Mouse (Mus musculus) urinary bladder, adult 18-20 months (tissue): Measurements from ENCODE around the gene Rack1.
A peak's percentile ranks its signal among the peaks of the same experiment; 100 is the strongest.

Experiments used
- DNase-seq, 2 experiments: peaks; one replicate each; pipeline ENCODE4 v3.0.0; 2022; ENCODE audit warnings: low spot score in 2 of 2, mixed read lengths in 2 of 2

The Rack1 gene

DNA sequence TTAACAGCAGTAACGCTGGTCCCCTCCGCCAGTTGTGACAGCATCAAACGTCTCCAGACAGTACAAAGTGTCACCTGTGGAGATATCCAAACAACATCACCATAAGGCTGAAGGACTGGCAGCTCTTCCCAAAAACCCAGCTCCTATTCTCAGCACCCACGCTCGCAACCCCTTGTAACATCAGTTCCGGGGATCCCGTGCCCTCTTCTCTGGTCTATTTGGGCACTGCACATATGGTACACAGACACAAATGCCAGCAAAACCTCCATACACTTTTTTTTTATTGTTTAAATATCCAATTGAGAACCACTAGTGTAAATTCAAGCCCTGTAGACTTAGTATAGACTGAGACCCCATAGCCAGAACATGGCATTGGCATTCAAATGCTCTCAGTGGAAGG lies 4.9 kb upstream of the Rack1 start:
- no peak for DNase-seq

DNA sequence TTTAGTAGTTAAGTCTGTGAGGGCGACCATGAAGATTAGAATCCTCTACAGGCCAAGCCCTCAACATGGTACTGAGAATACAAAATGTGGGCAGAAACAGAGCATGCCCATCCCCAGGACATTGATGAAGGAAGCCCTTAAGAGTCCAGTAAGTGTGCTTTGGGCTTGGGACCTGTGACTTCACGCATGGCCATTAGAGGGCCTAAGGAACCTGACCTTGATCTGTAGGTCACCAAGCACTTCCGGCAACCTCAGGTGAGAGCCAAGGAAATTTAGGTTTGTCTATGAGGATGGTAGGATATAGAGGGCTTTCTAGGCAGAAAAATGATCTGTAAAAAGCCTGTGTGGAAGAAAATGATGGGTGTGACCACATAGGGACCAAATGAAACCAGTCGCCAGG lies 3.8 kb upstream of the Rack1 start:
- no peak for DNase-seq

DNA sequence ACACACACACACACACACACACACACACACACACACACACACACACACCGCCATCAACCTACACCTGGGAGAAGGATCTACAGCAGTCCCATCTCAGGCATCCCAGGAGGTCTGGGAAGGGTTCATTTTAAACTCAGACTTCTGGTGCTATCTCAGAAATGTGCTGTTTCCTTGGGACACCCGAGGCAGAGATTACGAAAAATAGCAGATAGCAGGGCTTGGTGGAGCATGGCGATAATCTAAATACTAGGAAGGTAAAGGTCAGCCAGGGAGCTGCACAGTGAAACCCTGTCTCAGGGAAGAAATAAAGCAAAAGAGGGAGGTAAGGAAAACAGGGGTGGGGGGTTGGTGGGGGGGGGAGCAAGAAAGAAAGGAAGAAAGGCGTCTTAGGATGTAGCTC lies 2.8 kb upstream of the Rack1 start:
- no peak for DNase-seq

DNA sequence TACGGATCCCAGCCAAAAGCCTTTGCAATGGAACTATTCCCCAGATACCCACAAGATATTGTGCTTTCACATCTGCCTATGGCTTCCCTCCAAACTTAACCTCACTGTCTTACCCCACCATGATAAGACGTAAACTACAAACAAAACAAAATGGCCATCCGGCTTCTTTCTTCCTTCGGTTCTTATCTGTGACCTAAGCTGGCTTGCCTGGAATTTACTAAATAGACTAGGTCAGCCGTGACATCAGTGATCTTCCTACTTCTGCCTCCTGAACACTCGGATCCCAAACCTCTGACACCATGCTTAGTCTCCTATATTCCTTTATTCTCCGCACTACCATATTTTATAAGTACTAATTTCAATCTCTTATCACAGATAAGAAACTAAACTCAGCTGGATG lies 1.8 kb upstream of the Rack1 start:
- no peak for DNase-seq

DNA sequence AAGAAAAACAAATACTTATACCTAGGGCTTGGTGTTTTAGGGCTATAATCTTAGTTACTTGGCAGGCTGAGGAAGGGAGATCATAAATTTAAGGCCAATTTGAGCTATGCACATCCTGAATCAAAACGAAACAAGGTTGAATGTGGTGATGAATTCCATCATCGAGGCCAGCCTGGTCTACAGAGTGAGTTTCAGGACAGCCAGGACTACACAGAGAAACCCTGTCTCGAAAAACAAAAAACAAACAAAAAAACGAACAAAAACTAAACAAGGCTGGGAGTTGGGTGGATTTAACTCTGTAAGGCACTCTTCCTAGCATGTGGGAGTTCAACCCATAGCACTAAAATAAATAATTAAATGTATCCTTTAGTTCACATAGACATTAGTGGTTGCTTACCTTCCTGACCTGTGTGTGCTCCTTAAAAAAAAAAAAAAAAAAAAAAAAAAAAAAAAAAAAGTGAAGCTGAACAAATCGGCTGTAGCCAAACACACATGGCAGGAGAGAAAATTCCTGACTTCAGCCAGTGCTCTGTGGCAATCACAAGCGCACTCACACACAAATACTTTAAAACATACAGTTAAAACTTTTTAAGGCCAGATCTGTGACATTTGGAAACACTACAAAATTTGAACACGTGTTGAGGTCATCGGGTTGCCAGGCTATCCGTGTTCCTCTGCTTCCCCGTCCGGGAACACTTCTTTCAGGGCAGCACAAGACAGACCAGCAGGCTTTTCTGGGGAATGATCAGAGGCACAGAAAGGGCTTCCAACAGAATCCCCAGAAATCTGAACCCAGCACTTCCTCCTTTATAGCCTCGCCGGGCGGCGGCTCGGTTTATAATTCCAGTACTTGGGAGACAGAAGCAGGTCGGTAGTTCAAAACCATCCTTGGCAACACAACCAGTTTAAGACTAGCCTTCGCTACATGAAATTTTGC lies 880 bp upstream of the Rack1 start:
- no peak for DNase-seq

DNA sequence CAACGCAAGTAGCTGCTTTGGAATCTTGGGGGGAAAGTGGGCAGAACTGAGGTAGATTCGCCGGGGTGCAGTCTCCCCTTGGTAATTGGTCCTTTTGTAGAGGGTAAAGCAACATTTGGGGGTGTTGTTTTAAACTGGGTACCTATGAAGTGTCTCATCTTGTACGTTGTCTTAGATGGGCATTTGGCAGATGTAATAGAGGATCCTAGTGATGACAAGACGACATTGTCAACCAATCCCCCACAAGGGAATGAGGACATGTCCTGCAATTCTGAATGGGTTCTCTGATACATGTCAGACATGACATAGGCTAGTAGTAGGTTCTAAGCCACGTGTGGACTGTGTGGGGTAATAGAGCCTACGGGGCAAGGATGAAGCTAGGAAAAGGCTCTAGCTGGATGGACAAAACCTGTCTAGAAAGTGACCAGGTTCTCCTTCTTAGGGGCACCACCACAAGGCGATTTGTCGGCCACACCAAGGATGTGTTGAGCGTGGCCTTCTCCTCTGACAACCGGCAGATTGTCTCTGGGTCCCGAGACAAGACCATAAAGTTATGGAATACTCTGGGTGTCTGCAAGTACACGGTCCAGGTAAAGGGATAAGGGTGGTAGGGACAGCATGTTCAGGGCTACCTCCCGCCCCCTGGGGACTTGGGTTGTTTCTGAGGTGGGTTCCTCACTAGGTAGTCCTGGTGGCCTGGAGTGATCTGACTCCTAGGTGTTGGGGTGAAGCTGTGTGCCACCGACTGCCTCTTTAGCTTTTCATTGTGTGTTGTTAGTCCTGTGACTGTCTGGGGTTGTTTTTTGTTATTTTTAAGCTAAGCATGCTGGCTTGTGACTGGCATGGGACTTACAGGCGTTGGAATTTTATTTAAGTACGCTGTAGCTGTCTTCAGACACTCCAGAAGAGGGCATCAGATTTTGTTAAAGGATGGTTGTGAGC lies 2.0 kb downstream of the Rack1 start:
- DNase-seq = no peak

DNA sequence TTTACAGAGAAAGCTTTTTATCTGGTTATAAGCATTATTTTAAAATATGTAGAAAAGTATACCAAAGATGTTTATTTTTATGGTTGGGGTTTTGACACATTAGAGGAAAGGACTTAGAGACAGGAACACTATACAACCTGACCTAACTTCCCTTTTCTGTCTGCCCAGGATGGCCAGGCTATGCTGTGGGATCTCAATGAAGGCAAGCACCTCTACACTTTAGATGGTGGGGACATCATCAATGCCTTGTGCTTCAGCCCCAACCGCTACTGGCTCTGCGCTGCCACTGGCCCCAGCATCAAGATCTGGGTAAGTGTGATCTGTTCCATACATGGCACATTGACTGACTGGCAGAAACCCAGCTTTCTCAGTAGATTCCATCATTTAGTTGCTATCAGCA lies 3.9 kb downstream of the Rack1 start:
- no peak for DNase-seq

DNA sequence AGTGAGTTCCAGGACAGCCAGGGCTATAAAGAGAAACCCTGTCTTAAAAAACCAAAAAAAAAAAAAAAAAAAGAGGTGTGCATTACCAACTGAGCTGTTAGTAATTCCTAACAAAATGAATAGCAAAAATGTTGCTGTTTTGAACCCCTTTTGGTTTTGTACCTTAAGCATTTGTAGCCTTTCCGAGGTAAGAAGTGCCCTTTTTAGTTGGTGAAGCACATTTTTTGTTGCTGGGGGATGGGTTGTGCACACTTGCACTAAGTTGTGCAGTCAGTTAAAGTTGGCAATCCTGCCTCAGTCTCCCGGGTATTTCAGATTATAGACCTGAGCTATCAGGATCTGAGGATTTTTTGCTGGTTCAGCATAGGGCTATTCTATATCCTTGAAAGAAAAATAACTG lies 4.8 kb downstream of the Rack1 start:
- no peak for DNase-seq

DNA sequence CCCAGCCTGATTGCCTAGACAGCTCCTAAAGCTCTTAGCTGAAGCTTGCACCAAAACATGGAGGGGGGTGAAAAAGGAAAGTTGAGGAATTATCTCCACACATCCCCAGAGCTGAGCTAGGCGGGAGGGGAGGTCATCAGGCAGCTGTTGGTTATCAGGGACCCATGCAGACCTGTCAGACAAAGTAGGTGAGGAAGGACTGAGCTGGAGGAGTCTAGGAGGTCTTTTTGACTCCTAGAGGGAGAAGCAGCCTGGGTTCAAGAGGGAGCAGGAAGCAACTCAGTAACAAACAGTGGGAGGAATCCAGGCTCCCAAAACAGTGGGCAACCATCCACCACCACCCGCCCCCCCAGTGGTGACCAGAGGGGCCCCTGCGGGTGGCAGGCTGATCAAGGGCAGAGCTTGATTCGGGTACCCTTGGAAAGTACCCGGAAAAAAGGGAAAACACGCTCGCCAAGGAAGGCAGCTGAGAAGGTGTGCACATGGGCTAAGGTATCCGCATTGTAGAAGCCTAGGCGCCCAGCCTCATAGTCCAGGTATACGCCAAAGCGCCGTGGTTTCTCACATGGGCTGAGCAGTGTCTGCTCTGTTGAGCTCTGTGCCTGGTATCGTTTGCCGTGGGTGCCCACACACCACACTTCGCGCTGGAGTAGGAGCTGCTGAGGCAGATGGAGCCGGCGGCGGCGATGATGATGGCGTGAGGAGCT lies 6.9 kb downstream of the Rack1 start:
- DNase-seq = no peak

DNA sequence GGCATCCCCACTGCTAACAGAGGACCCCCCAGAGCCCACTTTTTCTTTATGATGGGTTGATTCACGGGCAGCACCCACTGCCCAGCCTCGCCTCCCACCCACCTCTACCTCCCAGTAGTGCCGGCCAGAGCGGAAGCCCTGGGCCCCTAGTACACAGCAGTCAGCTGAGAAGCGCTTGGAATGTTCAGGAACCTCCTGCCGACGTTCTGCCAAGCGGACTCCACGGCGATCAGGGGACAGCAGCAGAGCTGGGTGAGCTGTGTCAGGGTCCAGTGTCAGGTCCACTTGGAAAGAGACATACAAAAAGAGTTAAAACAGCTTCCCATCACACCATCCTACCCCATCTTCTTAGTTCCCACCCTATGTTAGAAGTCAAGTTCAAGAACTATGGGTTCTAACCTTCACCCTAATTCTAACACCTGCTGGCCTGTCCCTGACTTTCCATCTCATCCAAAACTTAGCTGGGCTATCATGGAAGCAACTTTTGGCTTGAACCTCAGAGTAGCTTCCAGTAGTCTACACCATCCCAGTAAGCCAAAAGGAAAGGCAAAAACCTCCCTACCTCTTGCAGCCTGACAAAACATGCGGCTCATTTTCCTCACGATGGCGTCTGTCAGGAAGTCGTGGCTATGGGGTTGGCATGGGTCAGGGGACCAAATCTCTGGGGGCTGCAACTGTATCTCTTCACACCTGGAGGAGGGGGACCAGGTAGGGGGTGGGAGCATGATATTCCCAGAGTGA lies 7.6 kb downstream of the Rack1 start:
- DNase-seq = no peak

DNA sequence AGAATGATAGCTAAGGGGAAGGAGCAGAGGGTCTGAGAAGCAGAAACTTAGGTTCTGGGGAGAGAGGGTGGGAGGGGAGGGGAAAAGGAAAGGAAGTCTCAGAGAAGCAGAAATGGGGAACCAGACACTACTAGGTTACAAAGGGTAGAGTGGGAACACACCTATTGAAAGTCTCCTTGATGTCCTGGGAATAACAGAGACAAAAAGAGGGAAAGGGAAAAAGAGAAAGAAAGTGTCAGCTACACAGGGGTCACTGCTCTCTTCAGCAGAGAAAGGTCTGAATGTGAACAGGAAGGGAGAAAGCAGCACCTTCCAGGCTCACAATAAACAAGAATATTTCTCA lies 8.1 kb downstream of the Rack1 start:
- DNase-seq = no peak

DNA sequence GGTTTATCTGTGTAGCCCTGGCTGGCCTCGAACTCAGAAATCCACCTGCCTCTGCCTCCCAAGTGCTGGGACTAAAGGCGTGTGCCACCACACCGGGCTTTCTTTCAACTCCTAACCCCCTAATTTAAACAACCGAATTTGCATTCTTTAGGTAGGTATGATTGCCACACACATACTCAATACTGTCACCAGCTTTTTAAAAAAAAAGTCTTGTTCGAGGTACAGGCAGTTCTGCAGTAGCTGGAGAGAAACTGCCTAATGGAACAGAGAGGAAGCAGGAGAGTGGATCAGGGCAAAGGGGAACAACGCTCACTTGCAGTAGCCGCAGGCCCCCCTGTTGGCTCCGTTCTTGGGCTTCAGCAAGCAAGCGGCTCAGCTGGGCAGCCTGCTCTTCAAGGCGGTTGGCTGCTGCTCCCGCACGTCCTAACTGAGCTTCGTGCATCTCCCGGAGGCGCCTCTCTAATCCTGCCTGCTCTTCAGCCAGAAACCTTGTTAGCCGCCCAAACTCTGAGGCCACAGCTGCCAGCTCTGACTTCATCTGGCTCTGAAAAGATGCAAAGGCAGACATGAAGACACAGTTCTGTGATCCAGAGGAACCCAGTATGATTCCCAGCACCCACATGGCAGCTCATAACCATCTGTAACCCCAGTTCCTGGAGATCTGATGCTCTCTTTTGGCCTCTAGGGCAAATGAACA lies 8.8 kb downstream of the Rack1 start:
- DNase-seq = no peak

DNA sequence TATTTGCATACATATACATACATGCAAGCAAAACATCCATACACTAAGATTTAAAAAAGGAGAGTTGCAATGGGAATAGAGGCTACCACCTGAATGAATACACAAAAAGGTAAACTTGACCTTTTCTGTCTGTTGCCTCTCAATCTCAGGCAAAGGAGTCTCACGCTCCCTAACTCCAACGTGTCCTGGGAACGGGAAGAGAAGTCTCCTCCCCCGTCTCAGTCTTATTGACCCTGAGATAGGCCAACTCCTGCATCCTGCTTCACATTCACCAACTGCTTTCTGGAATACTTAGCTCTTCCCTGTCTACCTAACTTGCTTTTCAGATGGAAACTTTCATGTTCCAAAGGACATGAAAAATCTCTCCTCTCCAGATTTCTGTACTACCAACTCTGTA lies 9.3 kb downstream of the Rack1 start:
- DNase-seq = no peak

DNA sequence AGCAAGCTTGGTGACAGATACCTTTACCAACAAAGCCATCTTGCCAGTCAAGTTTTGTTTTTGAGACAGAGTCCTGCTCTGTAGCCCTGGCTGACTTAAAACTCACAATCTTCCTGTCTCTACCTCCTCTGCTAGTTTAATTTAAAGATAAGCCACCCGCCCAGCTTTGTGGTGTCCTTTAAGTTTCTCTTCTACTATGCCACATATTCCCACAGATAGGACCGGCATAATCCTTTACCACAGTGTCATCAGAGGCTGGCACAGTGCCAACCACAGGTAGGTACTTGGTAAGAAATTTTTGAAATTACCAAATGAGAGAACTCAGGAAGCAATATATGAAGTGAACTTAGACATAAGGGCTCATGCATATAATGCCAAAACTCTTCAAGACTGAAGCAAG lies 10.0 kb downstream of the Rack1 start:
- no peak for DNase-seq

DNA sequence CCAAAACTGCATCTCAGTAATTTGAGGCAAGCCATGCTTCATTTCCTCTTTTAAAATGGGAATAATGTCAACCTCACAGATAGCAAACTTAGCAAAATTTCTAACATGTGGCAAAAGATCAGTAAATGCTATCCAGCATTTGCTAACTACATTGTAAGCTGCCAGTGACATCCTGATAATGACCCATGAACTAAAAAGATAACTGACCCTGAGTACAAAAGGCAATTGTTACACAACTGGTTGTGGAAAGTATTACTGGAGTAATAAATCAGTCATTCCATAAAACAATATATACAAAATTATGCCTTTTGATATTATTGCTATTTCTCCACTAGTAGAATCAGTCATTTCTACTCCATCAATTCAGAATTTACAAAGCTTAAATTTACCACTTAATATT lies 13.7 kb downstream of the Rack1 start:
- no peak for DNase-seq

DNA sequence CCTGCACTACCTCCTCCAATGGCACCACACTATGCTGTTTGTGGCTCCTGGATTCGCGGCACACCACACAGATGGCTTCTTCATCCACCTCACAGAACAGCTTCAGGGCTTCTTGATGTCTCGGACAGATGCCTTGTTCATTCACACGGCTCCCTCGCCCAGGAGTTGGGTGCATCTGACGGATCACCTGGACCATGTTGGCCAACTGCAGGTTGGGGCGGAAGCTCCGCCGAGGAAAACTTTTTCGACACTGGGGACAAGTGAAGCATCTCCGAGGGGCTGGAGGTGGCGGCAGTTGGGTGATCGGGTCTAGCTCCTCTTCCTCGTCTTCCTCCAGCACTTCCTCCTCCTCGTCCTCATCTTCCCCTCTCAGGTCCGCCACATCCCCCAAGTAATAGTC lies 15.7 kb downstream of the Rack1 start:
- DNase-seq = no peak

DNA sequence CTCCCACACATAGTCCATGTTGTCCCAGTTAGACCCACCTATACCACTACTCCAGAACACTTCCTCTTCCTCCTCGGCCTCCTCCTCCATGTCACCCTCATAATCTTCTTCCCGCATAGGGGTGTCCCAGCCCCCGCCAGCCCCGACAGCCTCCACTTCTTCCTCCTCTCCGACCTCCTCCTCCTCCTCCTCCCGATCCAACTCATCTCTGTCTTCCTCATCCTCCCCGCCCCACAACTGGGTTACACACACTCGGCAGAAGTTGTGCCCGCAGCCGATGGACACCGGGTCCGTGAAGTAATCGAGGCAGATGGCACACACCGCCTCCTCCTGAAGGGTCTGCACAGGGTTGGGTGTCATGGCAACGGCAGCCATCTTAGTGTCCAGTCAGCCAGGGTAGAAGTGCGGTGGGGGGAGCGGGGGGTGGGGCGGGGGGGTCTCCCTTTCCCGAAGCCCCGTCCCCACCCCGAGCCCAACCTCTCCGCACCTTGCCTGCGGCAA lies 16.2 kb downstream of the Rack1 start:
- peak in 1 of 2 experiments; percentile 29 for DNase-seq

DNA sequence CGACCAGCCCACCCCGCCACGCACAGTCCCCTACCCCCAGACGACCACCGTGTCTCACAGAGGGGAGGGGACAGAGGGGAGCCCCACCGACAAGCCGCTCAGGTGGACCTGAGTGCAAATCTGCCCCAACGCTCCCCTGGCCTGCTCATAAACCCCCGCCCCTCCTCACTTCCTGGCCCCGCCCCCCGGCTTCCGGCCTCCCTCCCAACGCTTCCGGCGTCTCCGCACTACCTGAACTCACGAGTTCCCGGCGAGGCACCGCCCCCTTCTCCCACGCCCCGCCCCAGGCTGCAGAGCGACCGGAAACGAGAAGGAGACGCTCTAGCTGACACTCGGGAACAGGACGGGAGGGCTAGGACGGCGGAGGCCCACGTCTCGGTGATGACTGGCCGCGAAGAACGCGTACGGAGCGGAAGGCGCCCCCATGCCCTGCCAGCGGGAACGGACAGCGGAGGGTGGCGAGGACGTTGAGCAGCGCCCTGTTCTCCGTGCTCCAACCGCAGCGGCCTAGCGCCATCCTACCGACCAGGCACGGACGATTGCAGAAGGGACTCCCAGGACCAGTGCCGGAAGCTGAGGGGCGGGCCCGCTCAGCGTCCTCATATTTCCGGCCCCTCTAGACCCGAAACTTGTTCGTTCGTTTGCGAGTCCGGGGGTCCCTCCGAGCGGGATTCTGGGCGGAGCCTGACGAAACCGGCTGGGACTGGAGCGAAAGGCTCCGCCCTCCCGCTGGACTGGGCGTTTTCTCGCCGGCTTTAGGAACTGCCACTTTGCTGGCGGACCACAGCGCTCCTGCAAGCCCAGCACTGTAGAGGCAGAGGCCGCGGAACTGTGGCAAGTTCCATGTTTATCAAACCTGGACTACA lies 16.9 kb downstream of the Rack1 start, which contains the start of gene Trim41:
Gene Trim41 (minus strand): TSS at position 554 of the 866 bp plus-strand sequence.
- peak; percentile 97 to 99 for DNase-seq

DNA sequence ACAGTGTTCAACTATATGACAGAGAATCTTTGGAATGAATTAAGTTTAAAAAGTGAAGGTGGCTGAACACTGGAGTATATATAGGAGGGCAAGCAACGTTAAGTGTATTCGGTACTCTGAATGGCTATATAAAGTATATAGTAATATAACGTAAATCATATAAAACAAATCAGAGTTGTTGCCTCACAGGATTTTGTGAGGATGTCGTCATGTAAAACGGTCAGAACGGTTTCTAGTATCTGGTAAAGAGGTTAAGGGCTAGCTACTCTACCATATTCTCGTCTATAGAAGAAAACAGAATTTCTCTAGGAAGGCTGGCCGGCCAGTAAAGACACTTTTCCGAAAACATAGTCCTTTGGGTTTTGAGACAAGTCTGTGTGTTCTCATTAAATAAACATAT lies 17.7 kb downstream of the Rack1 start:
- no peak for DNase-seq

DNA sequence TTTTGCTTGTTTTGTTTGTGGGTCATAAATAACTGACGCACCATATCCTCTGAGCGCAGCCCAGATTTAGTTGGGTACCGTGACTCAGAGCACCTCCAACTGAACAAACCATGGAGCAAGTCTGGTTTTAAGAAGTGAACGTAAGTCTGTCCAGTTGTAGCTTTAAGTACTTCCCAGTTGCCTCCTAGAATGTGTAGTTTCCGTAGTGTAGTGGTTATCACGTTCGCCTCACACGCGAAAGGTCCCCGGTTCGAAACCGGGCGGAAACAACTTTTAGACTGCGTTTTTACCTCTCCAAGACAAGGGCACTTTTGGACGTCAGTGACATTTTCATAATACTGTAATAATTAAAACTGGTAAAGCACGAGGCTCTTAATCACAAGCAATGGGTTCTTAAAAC lies 18.2 kb downstream of the Rack1 start:
- DNase-seq = peak; percentile 54 to 81
